Mouse (Mus musculus): Measurements from ENCODE around the gene Fcrlb. TPM values are rescaled to one million over a fixed set of nuclear protein-coding genes. Genes with fewer than 3 reads are reported as not detected.

The Fcrlb gene
- polyA plus RNA-seq, 1 experiment from 2014 or later: not detected

GRCm38 (mm10) chr1:170889310-170889709 lies 23.4 kb downstream of the Fcrlb start:
- no peak for ATAC-seq (ENCODE audit: insufficient number of reproducible peaks, insufficient read depth, low FRiP score, low TSS enrichment, low read depth)
- H3K27ac ChIP-seq: no peak overlapping the region
- WGBS: 75% methylated on average over 4 of the region's 4 CpGs
- peaks cover 7% of the 10 kb centered on the region; the same call in 1 of the 2 replicates for H3K27me3 ChIP-seq
- no peaks in the 10 kb centered on the region for H3K9me3 ChIP-seq
- H3K4me2 ChIP-seq: no peak overlapping the region
- no peak overlapping the region for H3K9ac ChIP-seq (replicated peaks)
- H3K4me1 ChIP-seq (replicated peaks): peaks cover 4% of the 10 kb centered on the region
- H3K36me3 ChIP-seq: no peaks in the 10 kb centered on the region
- H3K4me3 ChIP-seq (replicated peaks): no peak overlapping the region

- H3K9me3 ChIP-seq: no peaks in the 10 kb centered on the region
- H3K36me3 ChIP-seq: peaks cover 7% of the 10 kb centered on the region
- no peak overlapping the region for H3K9ac ChIP-seq (replicated peaks)
- H3K27ac ChIP-seq: no peak overlapping the region
- ATAC-seq (ENCODE audit: insufficient number of reproducible peaks, insufficient read depth, low FRiP score, low TSS enrichment, low read depth): no peak
- H3K27me3 ChIP-seq: peaks cover 4% of the 10 kb centered on the region; the same call in 1 of the 2 replicates
- H3K4me3 ChIP-seq (replicated peaks): no peak overlapping the region
- H3K4me2 ChIP-seq: peak overlapping the region; percentile 15; the same call in 1 of the 2 replicates
- WGBS: 20% methylated on average over 6 of the region's 6 CpGs
- peaks cover 9% of the 10 kb centered on the region for H3K4me1 ChIP-seq (replicated peaks)
These were observed 26.7 kb downstream of the Fcrlb start for GRCm38 (mm10) chr1:170886044-170886458.

DNA sequence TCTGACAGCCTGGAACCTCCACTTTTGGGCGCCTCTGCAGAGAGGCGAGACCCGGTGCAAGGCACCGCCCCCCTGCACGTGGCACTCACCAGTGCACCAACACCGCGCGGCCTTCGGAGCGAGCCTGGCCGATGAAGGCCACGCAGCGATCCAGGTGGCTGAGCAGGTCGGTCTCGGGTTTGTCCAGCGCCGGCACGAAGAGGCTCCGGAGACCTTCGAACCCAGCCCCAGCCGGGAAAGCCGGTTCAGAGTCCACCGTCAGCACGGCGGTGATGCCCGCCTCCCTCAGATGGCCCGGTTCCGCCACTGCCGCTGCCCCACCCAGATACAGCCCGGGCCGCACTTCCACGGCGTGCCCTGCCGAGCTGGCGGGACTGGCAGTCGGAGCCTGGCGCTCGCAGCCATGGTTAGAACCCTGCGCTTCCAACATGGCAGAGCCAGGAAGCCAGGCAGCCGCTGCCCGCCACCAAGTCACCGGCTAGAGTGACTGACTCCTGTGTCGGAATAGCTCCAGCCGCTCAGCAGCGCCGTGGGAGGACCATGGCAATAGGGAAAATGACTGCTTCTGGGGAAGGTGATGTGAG lies 27.7 kb downstream of the Fcrlb start, which contains the start of the genes Gm26620 and Dusp12:
Gene Gm26620, plus strand, starts transcription at position 88 of the 584 bp plus-strand sequence.
Gene Dusp12, minus strand, starts transcription at position 563 of the 584 bp plus-strand sequence.
- WGBS: under 1% methylated on average over 46 of the region's 46 CpGs
- H3K36me3 ChIP-seq: peaks cover 17% of the 10 kb centered on the region
- H3K27ac ChIP-seq: peak within 1 kb of the TSS; percentile 79

GRCm38 (mm10) chr1:170884390-170884789 lies 28.4 kb downstream of the Fcrlb start:
- Histone ChIP-seq H3K27me3 (peaks cover 4% of the 10 kb centered on the region; the same call in 1 of the 2 replicates), H3K4me3 (replicated peaks) (peak overlapping the region; percentile 91), H3K36me3 (peaks cover 23% of the 10 kb centered on the region), H3K27ac (peak overlapping the region; percentile 7; the same call in 1 of the 2 replicates), H3K9me3 (no peaks in the 10 kb centered on the region), H3K9ac (replicated peaks) (peak overlapping the region; percentile 80), H3K4me1 (replicated peaks) (peaks cover 9% of the 10 kb centered on the region), H3K4me2 (peak overlapping the region; percentile 81)
- ATAC-seq (ENCODE audit: insufficient number of reproducible peaks, insufficient read depth, low FRiP score, low TSS enrichment, low read depth): no peak; the same call in 1 of the 2 replicates
- 21% methylated on average over 8 of the region's 8 CpGs for WGBS

More for the DNA sequence above, 27.7 kb downstream of the Fcrlb start, which contains the start of the genes Gm26620 and Dusp12:
- peak within 1 kb of the TSS; percentile 81 for H3K4me2 ChIP-seq
- peak; percentile 87 for ATAC-seq (ENCODE audit: insufficient number of reproducible peaks, insufficient read depth, low FRiP score, low TSS enrichment, low read depth)
- peak within 1 kb of the TSS; percentile 80 for H3K9ac ChIP-seq (replicated peaks)
- H3K9me3 ChIP-seq: no peaks in the 10 kb centered on the region
- peaks cover 9% of the 10 kb centered on the region for H3K4me1 ChIP-seq (replicated peaks)
- H3K4me3 ChIP-seq (replicated peaks): peak within 1 kb of the TSS; percentile 91
- H3K27me3 ChIP-seq: peaks cover 4% of the 10 kb centered on the region; the same call in 1 of the 2 replicates

DNA sequence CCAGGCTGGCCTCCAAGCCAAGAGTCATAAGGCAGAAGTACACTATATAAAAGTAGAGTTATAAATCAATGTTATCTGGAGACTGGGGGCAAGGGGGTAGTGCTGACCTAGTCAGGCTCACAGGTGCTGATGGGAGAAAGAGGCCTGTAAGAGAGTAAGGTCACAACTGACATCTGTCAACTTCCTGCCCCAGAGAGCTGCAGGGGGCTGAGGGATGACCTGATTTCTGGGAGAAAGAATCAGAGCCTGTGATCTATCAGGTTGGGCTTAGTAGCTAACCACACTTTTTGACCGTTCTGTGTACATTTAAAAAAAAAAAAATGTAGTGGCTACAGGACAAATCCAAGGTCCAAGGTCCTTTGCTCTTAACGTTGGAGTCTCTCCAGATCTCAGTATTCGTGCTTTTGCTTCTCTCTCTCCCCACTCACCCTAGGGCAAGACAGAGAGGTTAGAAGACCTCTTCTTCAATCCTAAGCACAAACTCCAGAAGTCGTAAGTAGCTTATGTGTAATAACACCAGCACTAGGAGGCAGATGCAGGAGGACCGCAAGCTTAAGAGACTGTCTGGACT lies 29.7 kb downstream of the Fcrlb start:
- H3K27ac ChIP-seq: no peak overlapping the region
- peaks cover 32% of the 10 kb centered on the region for H3K36me3 ChIP-seq
- no peak for ATAC-seq (ENCODE audit: insufficient number of reproducible peaks, insufficient read depth, low FRiP score, low TSS enrichment, low read depth)
- H3K27me3 ChIP-seq: no peaks in the 10 kb centered on the region
- H3K9me3 ChIP-seq: no peaks in the 10 kb centered on the region
- no peak overlapping the region for H3K4me3 ChIP-seq (replicated peaks)
- WGBS: 85% methylated on average over 5 of the region's 5 CpGs
- H3K9ac ChIP-seq (replicated peaks): no peak overlapping the region
- no peak overlapping the region for H3K4me2 ChIP-seq
- H3K4me1 ChIP-seq (replicated peaks): peaks cover 9% of the 10 kb centered on the region

GRCm38 (mm10) chr1:170876906-170877305 lies 35.8 kb downstream of the Fcrlb start:
- Histone ChIP-seq H3K27ac (no peak overlapping the region), H3K4me3 (replicated peaks) (no peak overlapping the region), H3K4me1 (replicated peaks) (no peaks in the 10 kb centered on the region), H3K9me3 (no peaks in the 10 kb centered on the region), H3K27me3 (no peaks in the 10 kb centered on the region), H3K9ac (replicated peaks) (no peak overlapping the region), H3K4me2 (no peak overlapping the region), H3K36me3 (peaks cover 73% of the 10 kb centered on the region)
- WGBS: 90% methylated on average over 5 of the region's 5 CpGs
- no peak for ATAC-seq (ENCODE audit: insufficient number of reproducible peaks, insufficient read depth, low FRiP score, low TSS enrichment, low read depth)

- H3K4me3 ChIP-seq (replicated peaks): no peak overlapping the region
- no peaks in the 10 kb centered on the region for H3K27me3 ChIP-seq
- H3K4me1 ChIP-seq (replicated peaks): no peaks in the 10 kb centered on the region
- no peak for ATAC-seq (ENCODE audit: insufficient number of reproducible peaks, insufficient read depth, low FRiP score, low TSS enrichment, low read depth)
- no peak overlapping the region for H3K9ac ChIP-seq (replicated peaks)
- H3K36me3 ChIP-seq: peaks cover 68% of the 10 kb centered on the region
- no peak overlapping the region for H3K27ac ChIP-seq
- H3K4me2 ChIP-seq: no peak overlapping the region
- H3K9me3 ChIP-seq: no peaks in the 10 kb centered on the region
- whole genome bisulfite sequencing: 67% methylated on average over 3 of the region's 3 CpGs
These were observed 37.1 kb downstream of the Fcrlb start for GRCm38 (mm10) chr1:170875676-170876075.

DNA sequence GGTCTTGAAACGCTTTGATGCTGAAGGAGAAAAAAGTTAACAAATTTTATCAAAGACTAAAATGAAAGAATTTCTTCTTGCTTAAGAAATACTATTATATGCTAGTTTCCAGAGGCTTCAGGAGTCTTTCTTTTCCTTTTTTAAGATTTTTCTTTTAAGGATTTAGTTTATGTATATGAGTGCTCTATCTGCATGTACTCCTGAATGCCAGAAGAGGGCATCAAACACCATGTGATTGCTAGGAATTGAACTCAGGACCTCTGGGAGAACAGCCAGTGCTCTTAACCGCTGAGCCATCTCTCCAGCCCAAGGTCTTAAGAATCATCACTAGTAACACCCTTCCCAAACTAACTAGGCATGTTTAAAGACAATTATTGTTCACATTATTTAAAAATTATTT lies 40.8 kb downstream of the Fcrlb start:
- H3K4me1 ChIP-seq (replicated peaks): peaks cover 1% of the 10 kb centered on the region; the same call in 1 of the 2 replicates
- H3K27ac ChIP-seq: no peak overlapping the region

DNA sequence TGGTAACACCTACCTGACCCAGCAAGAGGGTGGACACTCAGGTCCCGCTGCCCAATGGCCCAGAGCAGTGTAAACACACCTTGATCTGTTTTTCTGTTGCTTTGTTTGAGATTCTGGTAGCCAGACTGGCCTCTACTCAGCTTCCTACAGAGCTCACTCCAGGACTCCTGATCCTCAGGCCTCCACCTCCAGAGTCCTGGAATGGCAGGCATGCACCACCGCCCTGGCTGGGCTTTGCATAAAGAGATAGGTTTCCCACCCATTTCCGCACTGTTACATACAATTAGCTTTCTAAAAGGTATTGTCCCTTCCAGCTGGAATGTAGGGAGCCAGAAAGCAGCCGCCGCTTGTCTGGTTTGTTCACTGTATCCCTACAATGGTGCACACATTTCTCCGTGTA lies 41.3 kb downstream of the Fcrlb start:
- Histone ChIP-seq H3K9me3 (no peaks in the 10 kb centered on the region), H3K4me2 (no peak overlapping the region), H3K27ac (no peak overlapping the region), H3K4me3 (replicated peaks) (no peak overlapping the region), H3K27me3 (no peaks in the 10 kb centered on the region), H3K4me1 (replicated peaks) (peaks cover 6% of the 10 kb centered on the region; the same call in 1 of the 2 replicates), H3K9ac (replicated peaks) (no peak overlapping the region), H3K36me3 (peaks cover 35% of the 10 kb centered on the region)
- no peak for ATAC-seq (ENCODE audit: insufficient number of reproducible peaks, insufficient read depth, low FRiP score, low TSS enrichment, low read depth)
- 90% methylated on average over 6 of the region's 6 CpGs for WGBS

More for the DNA sequence above, 40.8 kb downstream of the Fcrlb start:
- no peak overlapping the region for H3K9ac ChIP-seq (replicated peaks)
- no peak overlapping the region for H3K4me2 ChIP-seq
- H3K4me3 ChIP-seq (replicated peaks): no peak overlapping the region
- no peaks in the 10 kb centered on the region for H3K9me3 ChIP-seq
- H3K36me3 ChIP-seq: peaks cover 41% of the 10 kb centered on the region
- 94% methylated on average over 2 of the region's 2 CpGs for WGBS
- H3K27me3 ChIP-seq: no peaks in the 10 kb centered on the region
- no peak for ATAC-seq (ENCODE audit: insufficient number of reproducible peaks, insufficient read depth, low FRiP score, low TSS enrichment, low read depth)

- no peaks in the 10 kb centered on the region for H3K9me3 ChIP-seq
- ATAC-seq (ENCODE audit: insufficient number of reproducible peaks, insufficient read depth, low FRiP score, low TSS enrichment, low read depth): peak; percentile 53; the same call in 1 of the 2 replicates
- H3K27me3 ChIP-seq: no peaks in the 10 kb centered on the region
- H3K4me3 ChIP-seq (replicated peaks): peak overlapping the region; percentile 81
- peak overlapping the region; percentile 88 for H3K4me2 ChIP-seq
- 18% methylated on average over 14 of the region's 14 CpGs for WGBS
- H3K36me3 ChIP-seq: peaks cover 17% of the 10 kb centered on the region
- H3K27ac ChIP-seq: 0 out of 2 replicates have a peak overlapping the region, but pooled peaks have one; percentile 50
- peak overlapping the region; percentile 58 for H3K9ac ChIP-seq (replicated peaks)
- peaks cover 10% of the 10 kb centered on the region; the same call in 1 of the 2 replicates for H3K4me1 ChIP-seq (replicated peaks)
These were observed 43.8 kb downstream of the Fcrlb start for GRCm38 (mm10) chr1:170868905-170869283.

- under 1% methylated on average over 33 of the region's 33 CpGs for WGBS
- Histone ChIP-seq H3K27me3 (no peaks in the 10 kb centered on the region), H3K4me2 (peak overlapping the region; percentile 88), H3K27ac (0 out of 2 replicates have a peak overlapping the region, but pooled peaks have one; percentile 50), H3K36me3 (peaks cover 16% of the 10 kb centered on the region), H3K9me3 (no peaks in the 10 kb centered on the region), H3K9ac (replicated peaks) (peak overlapping the region; percentile 74), H3K4me1 (replicated peaks) (peaks cover 10% of the 10 kb centered on the region; the same call in 1 of the 2 replicates), H3K4me3 (replicated peaks) (peak overlapping the region; percentile 81)
- ATAC-seq (ENCODE audit: insufficient number of reproducible peaks, insufficient read depth, low FRiP score, low TSS enrichment, low read depth): peak; percentile 76
These were observed 44.4 kb downstream of the Fcrlb start for GRCm38 (mm10) chr1:170868107-170868904.

Data from limb, embryonic 12.5 days (tissue).